Mouse (Mus musculus): ENCODE results near the gene Rwdd1. TPM values are rescaled to one million over a fixed set of nuclear protein-coding genes. Genes with fewer than 3 reads are reported as not detected.

Rwdd1 gene
- polyA plus RNA-seq, 1 experiment from 2014 or later, result 120 TPM

Other genes starting within 250 kb of the Rwdd1 start
- not detected in 2 replicates for gene Sult3a2, start 232.9 kb downstream of the Rwdd1 start, polyA plus RNA-seq (2015; fragmentation: Nextera tagmentation; extraction: Ambion mirVana)
- not detected in 2 replicates for gene Sult3a1, start 161.9 kb downstream of the Rwdd1 start, polyA plus RNA-seq (2015; fragmentation: Nextera tagmentation; extraction: Ambion mirVana)
- gene Rsph4a, start 114.5 kb downstream of the Rwdd1 start, polyA plus RNA-seq (2015; fragmentation: Nextera tagmentation; extraction: Ambion mirVana), result 0.65 and 0.76 TPM in 2 replicates
- gene Zup1, start 68.4 kb downstream of the Rwdd1 start, polyA plus RNA-seq (2015; fragmentation: Nextera tagmentation; extraction: Ambion mirVana), result 22.7 and 23.8 TPM in 2 replicates
- not detected in 2 replicates for gene Trappc3l, start 18.0 kb upstream of the Rwdd1 start, polyA plus RNA-seq (2015; fragmentation: Nextera tagmentation; extraction: Ambion mirVana)
- gene Calhm4, start 24.7 kb upstream of the Rwdd1 start, polyA plus RNA-seq (2015; fragmentation: Nextera tagmentation; extraction: Ambion mirVana), result 0.06 TPM in 1 of 2 replicates, not detected in the other
- 0.45 and 0.51 TPM in 2 replicates for gene Calhm5, start 76.9 kb upstream of the Rwdd1 start, polyA plus RNA-seq (2015; fragmentation: Nextera tagmentation; extraction: Ambion mirVana)
- gene Calhm6, start 108.4 kb upstream of the Rwdd1 start, polyA plus RNA-seq (2015; fragmentation: Nextera tagmentation; extraction: Ambion mirVana), result 0.19 and 0.22 TPM in 2 replicates
- gene Dse, start 188.1 kb upstream of the Rwdd1 start, polyA plus RNA-seq (2015; fragmentation: Nextera tagmentation; extraction: Ambion mirVana), result 4.5 and 6.2 TPM in 2 replicates

Data from forebrain, embryonic 16.5 days (tissue).